Comparison of ENCODE assay signal across 9 mouse cellular contexts in the genomic region with DNA sequence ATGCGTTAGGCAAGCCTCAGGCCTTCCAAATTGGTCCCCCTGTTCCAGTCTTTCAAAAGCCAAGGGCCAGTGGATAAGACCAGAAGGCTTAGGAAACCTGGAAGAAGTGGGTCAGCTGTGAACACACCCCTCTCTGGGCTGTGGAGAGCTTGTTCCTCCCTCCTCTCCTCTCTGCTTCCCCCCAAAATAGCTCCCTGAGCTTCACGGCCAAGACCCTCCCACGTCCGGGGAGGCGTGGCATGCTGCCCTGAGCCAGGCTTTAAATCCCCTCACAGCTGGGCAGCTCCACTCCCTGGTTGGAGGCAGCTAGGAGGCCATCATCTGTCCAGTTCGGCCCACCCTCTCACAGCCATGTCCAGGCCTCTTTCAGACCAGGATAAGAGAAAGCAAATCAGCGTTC. TPM values are rescaled to one million over a fixed set of nuclear protein-coding genes. Genes with fewer than 3 reads are reported as not detected.
DNase-seq lines count a peak whose midpoint lies in the region; ATAC-seq and TF ChIP-seq lines count a peak whose summit lies in the region.
"Had no signal": no experiment of that assay in that cellular context is flagged by ENCODE, and none has a peak within 500 bp of the region (broad histone marks: within the 10 kb centered on the region; RNA-seq: fewer than 3 reads in every experiment).

A gene (plus strand): TSS at position 272 of the 400 bp plus-strand sequence.

- no peak for TF ChIP-seq CTCF in E14TG2a.4 (conservative IDR thresholded peaks at IDR 0.05; ENCODE audit: low read length)
- TF ChIP-seq CTCF in small intestine, adult 2 months (IDR thresholded peaks at IDR 0.05; ENCODE audit: extremely low read depth, insufficient read length, insufficient replicate concordance, low read depth, low read length) = no peak

- 19% methylated on average over 7 of the region's 7 CpGs for WGBS in hindbrain, embryonic 14.5 days
- WGBS in small intestine, adult 2 months = 49% methylated on average over 7 of the region's 7 CpGs

- 0 out of 2 replicates have a peak, but pooled peaks have one; percentile 9 for TF ChIP-seq POLR2A in small intestine, adult 2 months (IDR thresholded peaks at IDR 0.05; ENCODE audit: low read depth, low read length)

- H3K4me1 ChIP-seq in E14TG2a.4 (replicated peaks; ENCODE audit: low read depth, low read length) = peaks cover 46% of the 10 kb centered on the region
- H3K4me1 ChIP-seq in hindbrain, embryonic 14.5 days (replicated peaks; ENCODE audit: control insufficient read depth, insufficient read depth, low read length) = 0 out of 2 replicates have a peak, but pooled peaks cover 8% of the 10 kb centered on the region
- peaks cover under 1% of the 10 kb centered on the region; the same call in 1 of the 2 replicates for H3K4me1 ChIP-seq in small intestine, adult 2 months (ENCODE audit: control insufficient read depth, insufficient read depth, insufficient read length, low read length)

- ATAC-seq in hindbrain, embryonic 14.5 days (ENCODE audit: low FRiP score) = no peak

- peaks cover 19% of the 10 kb centered on the region for H3K36me3 ChIP-seq in E14TG2a.4 (ENCODE audit: insufficient read depth, low read length)
- H3K36me3 ChIP-seq in hindbrain, embryonic 14.5 days (replicated peaks; ENCODE audit: control insufficient read depth, insufficient read depth) = peaks cover 6% of the 10 kb centered on the region; the same call in 1 of the 2 replicates
- 0 out of 2 replicates have a peak, but pooled peaks cover 2% of the 10 kb centered on the region for H3K36me3 ChIP-seq in small intestine, adult 2 months (ENCODE audit: control insufficient read depth, insufficient read depth, low read length)

- intact Hi-C loops in gastrocnemius, postnatal 14 days (cut with DNase I; ENCODE audit: low total_unique reads) = no loop called here

- no peaks in the 10 kb centered on the region for H3K9me3 ChIP-seq in E14TG2a.4 (ENCODE audit: low read length)
- H3K9me3 ChIP-seq in hindbrain, embryonic 14.5 days (ENCODE audit: control insufficient read depth, low read length) = no peaks in the 10 kb centered on the region
- H3K9me3 ChIP-seq: liver, embryonic 13.5 days had no signal

- H3K27me3 ChIP-seq in E14TG2a.4 (ENCODE audit: insufficient read depth, low read length) = peaks cover 16% of the 10 kb centered on the region; the same call in 1 of the 2 replicates
- no peaks in the 10 kb centered on the region for H3K27me3 ChIP-seq in hindbrain, embryonic 14.5 days (ENCODE audit: control insufficient read depth, insufficient read depth, low read length)
- H3K27me3 ChIP-seq in small intestine, adult 2 months (ENCODE audit: control insufficient read depth, insufficient read depth, low read length) = no peaks in the 10 kb centered on the region

- H3K9ac ChIP-seq in hindbrain, embryonic 14.5 days = no peak within 1 kb of the TSS
- H3K9ac ChIP-seq: liver, embryonic 13.5 days had no signal

- DNase-seq in adrenal gland, adult 8-10 months = no peak
- peak; percentile 92 for DNase-seq in gastrocnemius, postnatal 14 days
- DNase-seq in hindbrain, embryonic 14.5 days (ENCODE audit: low spot score) = no peak
- DNase-seq in layer of hippocampus, postnatal 10 days (ENCODE audit: low spot score in 2 of 2) = peak in 1 of 2 experiments; percentile 63
- peak; percentile 64 for DNase-seq in lung, postnatal 25 days (ENCODE audit: low spot score)
- DNase-seq in thymus, postnatal 25 days = no peak
- DNase-seq: liver, embryonic 13.5 days had no signal

- H3K4me2 ChIP-seq in hindbrain, embryonic 14.5 days (replicated peaks) = no peak within 1 kb of the TSS
- H3K4me2 ChIP-seq: liver, embryonic 13.5 days had no signal

- 0 out of 2 replicates have a peak within 1 kb of the TSS, but pooled peaks have one; percentile 29 for H3K4me3 ChIP-seq in E14TG2a.4 (replicated peaks; ENCODE audit: low read length)
- H3K4me3 ChIP-seq in hindbrain, embryonic 14.5 days (replicated peaks; ENCODE audit: low read length) = no peak within 1 kb of the TSS
- peak within 1 kb of the TSS; percentile 31 for H3K4me3 ChIP-seq in small intestine, adult 2 months (ENCODE audit: low read depth, low read length)
- H3K4me3 ChIP-seq: liver, embryonic 13.5 days had no signal

- peak within 1 kb of the TSS; percentile 26; the same call in 1 of the 2 replicates for H3K27ac ChIP-seq in hindbrain, embryonic 14.5 days
- H3K27ac ChIP-seq in small intestine, adult 2 months (ENCODE audit: insufficient read depth, low read depth, low read length) = no peak within 1 kb of the TSS; the same call in 1 of the 2 replicates
- H3K27ac ChIP-seq: liver, embryonic 13.5 days had no signal

RNA-seq across cellular contexts. Expression of the gene that starts here (rescaled TPM):
- total RNA-seq in adrenal gland, adult 8-10 months (2022) = 100 to 1,000 TPM in 2 of 4 experiments, 10 to 100 TPM in 2; 47.6 to 119 (median 92.8) TPM
- total RNA-seq in gastrocnemius, postnatal 14 days (2021) = 1,000 to 10,000 TPM; 4,021 to 4,833 TPM
- polyA plus RNA-seq in hindbrain, embryonic 14.5 days (2014; fragmentation: Nextera tagmentation; extraction: Ambion mirVana) = 6.2 and 6.8 TPM in 2 replicates
- 10 to 100 TPM; 16.2 to 17.4 TPM for total RNA-seq in layer of hippocampus, postnatal 10 days (2021)
- 3.2 and 5.0 TPM in 2 replicates for polyA plus RNA-seq in small intestine, adult 2 months (2012; rRNA removed)

Comparison
In these comparisons a context has a peak if more than half of its experiments do, and no peak if none do; other contexts are left out.
1. RNA of the gene that starts here (total RNA-seq): 4,021 to 4,833 TPM in gastrocnemius, postnatal 14 days; 47.6 to 119 TPM in adrenal gland, adult 8-10 months and 16.2 to 17.4 TPM in layer of hippocampus, postnatal 10 days; every median in the first group is over 10 times any median in the second.
2. DNase-seq: peak in gastrocnemius, postnatal 14 days (single experiment) and lung, postnatal 25 days (single experiment); none in adrenal gland, adult 8-10 months (single experiment), hindbrain, embryonic 14.5 days (single experiment) and thymus, postnatal 25 days (single experiment).